Mouse (Mus musculus) limb, embryonic 12.5 days (tissue): ENCODE results near the gene Cylc1. TPM values are rescaled to one million over a fixed set of nuclear protein-coding genes. Genes with fewer than 3 reads are reported as not detected.

Source experiments
- ATAC-seq: fragments of 200-750 bp; cut with Nextera tagmentation; 2 replicates; pipeline ENCODE4 v1.8.0; 2017; ENCODE audit warnings: low read depth, moderate TSS enrichment; ENCODE audit not compliant: insufficient number of reproducible peaks, insufficient read depth, low FRiP score, low TSS enrichment
- H3K27ac ChIP-seq: fragments of 300-500 bp; sonication (generic); 2 replicates; pipeline ENCODE4 v1.5.1; 2016; ENCODE audit warnings: mild to moderate bottlenecking, moderate library complexity
- H3K27me3 ChIP-seq: fragments of 300-500 bp; sonication (generic); 2 replicates; pipeline ENCODE4 v1.6.1; 2016; ENCODE audit warnings: mild to moderate bottlenecking, moderate library complexity
- H3K36me3 ChIP-seq: fragments of 300-500 bp; sonication (generic); 2 replicates; pipeline ENCODE4 v1.6.1; 2016; ENCODE audit warnings: mild to moderate bottlenecking, moderate library complexity
- H3K4me1 ChIP-seq: fragments of 300-500 bp; sonication (generic); replicated peaks from 2 replicates; pipeline ENCODE4 v1.6.1; 2016
- H3K4me2 ChIP-seq: fragments of 300-500 bp; sonication (generic); 2 replicates; pipeline ENCODE4 v1.6.1; 2016; ENCODE audit warnings: mild to moderate bottlenecking, moderate library complexity
- H3K4me3 ChIP-seq: fragments of 300-500 bp; sonication (generic); replicated peaks from 2 replicates; pipeline ENCODE4 v1.5.1; 2016; ENCODE audit warnings: mild to moderate bottlenecking
- H3K9ac ChIP-seq: fragments of 300-500 bp; sonication (generic); replicated peaks from 2 replicates; pipeline ENCODE4 v1.6.1; 2016; ENCODE audit warnings: mild to moderate bottlenecking, moderate library complexity
- H3K9me3 ChIP-seq: fragments of 300-500 bp; sonication (generic); 2 replicates; pipeline ENCODE4 v1.6.1; 2016; ENCODE audit warnings: mild to moderate bottlenecking, moderate library complexity
- WGBS: fragments of 180-500 bp; shearing (Covaris S2); methylation state at CpG from one replicate; pipeline ENCODE4 v1.1.7; 2016; 5-methylcytosine and 5-hydroxymethylcytosine counted together
- polyA plus RNA-seq: library from polyadenylated mRNA; unstranded; fragments of >200 nt; fragmentation: Nextera tagmentation; extraction: Ambion mirVana; gene quantifications from 2 replicates; pipeline ENCODE4 v1.2.1, GENCODE M21; 2016

Gene Cylc1
- not detected in 2 replicates for polyA plus RNA-seq

- Histone ChIP-seq H3K9ac (no peak within 1 kb of the TSS), H3K4me2 (no peak within 1 kb of the TSS), H3K27ac (no peak within 1 kb of the TSS), H3K27me3 (no peaks in the 10 kb centered on the region), H3K9me3 (no peaks in the 10 kb centered on the region), H3K4me3 (no peak within 1 kb of the TSS), H3K4me1 (no peaks in the 10 kb centered on the region), H3K36me3 (no peaks in the 10 kb centered on the region)
- no peak for ATAC-seq
Measured at GRCm38 (mm10) chrX:111110118-111110517, at the start of gene Cylc1. Gene Cylc1 (plus strand): TSS chrX:111110418.

- Histone ChIP-seq H3K9ac (no peak overlapping the region), H3K27ac (no peak overlapping the region), H3K4me1 (no peaks in the 10 kb centered on the region), H3K27me3 (no peaks in the 10 kb centered on the region), H3K4me3 (no peak overlapping the region), H3K36me3 (no peaks in the 10 kb centered on the region), H3K9me3 (no peaks in the 10 kb centered on the region), H3K4me2 (no peak overlapping the region)
- ATAC-seq = no peak
- 85% methylated on average over 8 of the region's 8 CpGs for WGBS
Measured at GRCm38 (mm10) chrX:111078680-111079079, 31.5 kb upstream of the Cylc1 start.

- no peaks in the 10 kb centered on the region for H3K4me1 ChIP-seq
- no peaks in the 10 kb centered on the region for H3K36me3 ChIP-seq
- no peaks in the 10 kb centered on the region for H3K27me3 ChIP-seq
- no peaks in the 10 kb centered on the region for H3K9me3 ChIP-seq
- no peak within 1 kb of the TSS for H3K27ac ChIP-seq
- no peak within 1 kb of the TSS for H3K4me3 ChIP-seq
- ATAC-seq = no peak
- no peak within 1 kb of the TSS for H3K4me2 ChIP-seq
- no peak within 1 kb of the TSS for H3K9ac ChIP-seq
- WGBS = 84% methylated on average over 3 of the region's 3 CpGs
Measured at GRCm38 (mm10) chrX:111168040-111168439, 57.8 kb downstream of the Cylc1 start, which contains the start of gene Gm10112. Gene Gm10112 (plus strand): TSS chrX:111168340.

Other genes starting within 250 kb of the Cylc1 start
- gene Gm10112, start 57.9 kb downstream of the Cylc1 start, polyA plus RNA-seq = not detected in 2 replicates